Mouse (Mus musculus) intestine, embryonic 14.5 days (tissue): ENCODE results near the gene Sord. TPM values are rescaled to one million over a fixed set of nuclear protein-coding genes. Genes with fewer than 3 reads are reported as not detected.

ENCODE experiments used
- ATAC-seq: fragments of 200-750 bp; cut with Nextera tagmentation; replicated peaks from 2 replicates; pipeline ENCODE4 v1.8.0; 2017; ENCODE audit warnings: low read depth, moderate number of reproducible peaks, moderate TSS enrichment, moderate library complexity; ENCODE audit not compliant: low FRiP score, low TSS enrichment
- DNase-seq: peaks from one replicate; pipeline ENCODE4 v3.0.0-alpha.2; 2018; ENCODE audit warnings: low spot score
- H3K27ac ChIP-seq: fragments of 300-500 bp; sonication (generic); 2 replicates; pipeline ENCODE4 v1.5.1; 2014; ENCODE audit warnings: low read depth, mild to moderate bottlenecking, control low read depth
- H3K27me3 ChIP-seq: fragments of 300-500 bp; sonication (generic); replicated peaks from 2 replicates; pipeline ENCODE4 v1.6.1; 2014; ENCODE audit warnings: low read length, control low read depth; ENCODE audit not compliant: control insufficient read depth, insufficient read depth
- H3K36me3 ChIP-seq: fragments of 300-500 bp; sonication (generic); 2 replicates; pipeline ENCODE4 v1.6.1; 2014; ENCODE audit warnings: low read length, control low read depth; ENCODE audit not compliant: control insufficient read depth, insufficient read depth
- H3K4me1 ChIP-seq: fragments of 300-500 bp; sonication (generic); replicated peaks from 2 replicates; pipeline ENCODE4 v1.6.1; 2014; ENCODE audit warnings: low read length, control low read depth, mixed read lengths; ENCODE audit not compliant: control insufficient read depth, insufficient read depth
- H3K4me2 ChIP-seq: fragments of 300-500 bp; sonication (generic); 2 replicates; pipeline ENCODE4 v1.6.1; 2014; ENCODE audit warnings: low read length
- H3K4me3 ChIP-seq: fragments of 300-500 bp; sonication (generic); 2 replicates; pipeline ENCODE4 v1.5.1; 2014; ENCODE audit warnings: low read depth, low read length, control low read depth, mixed read lengths
- H3K9ac ChIP-seq: fragments of 300-500 bp; sonication (generic); 2 replicates; pipeline ENCODE4 v1.6.1; 2014; ENCODE audit warnings: mild to moderate bottlenecking, low read length
- H3K9me3 ChIP-seq: fragments of 300-500 bp; sonication (generic); 2 replicates; pipeline ENCODE4 v1.6.1; 2016; ENCODE audit warnings: low read length, control low read depth; ENCODE audit not compliant: control insufficient read depth
- WGBS: fragments of 180-500 bp; shearing (Covaris S2); extraction: QIAGEN DNeasy Blood & Tissue Kit; methylation state at CpG from one replicate; pipeline ENCODE4 v1.1.7; 2014; 5-methylcytosine and 5-hydroxymethylcytosine counted together
- polyA plus RNA-seq: library from polyadenylated mRNA; unstranded; fragments of >200 nt; fragmentation: Nextera tagmentation; extraction: Ambion mirVana; gene quantifications from 2 replicates; pipeline ENCODE4 v1.2.1, GENCODE M21; 2014

Sord gene
- polyA plus RNA-seq, 1 experiment from 2014 or later = 53.7 TPM

GRCm38 (mm10) chr2:122302574-122303241 is 68.2 kb downstream of the Sord start:
- Histone ChIP-seq H3K4me1 (peaks cover 11% of the 10 kb centered on the region), H3K4me2 (no peak overlapping the region), H3K27ac (no peak overlapping the region), H3K9me3 (no peaks in the 10 kb centered on the region), H3K36me3 (no peaks in the 10 kb centered on the region), H3K4me3 (no peak overlapping the region), H3K27me3 (peaks cover 84% of the 10 kb centered on the region), H3K9ac (no peak overlapping the region)
- WGBS = 11% methylated on average over 9 of the region's 9 CpGs
- peak; percentile 76 for DNase-seq
- ATAC-seq = no peak

GRCm38 (mm10) chr2:122304544-122304943 is 70.0 kb downstream of the Sord start:
- Histone ChIP-seq H3K9ac (no peak overlapping the region), H3K36me3 (no peaks in the 10 kb centered on the region), H3K27ac (no peak overlapping the region), H3K4me3 (no peak overlapping the region), H3K9me3 (no peaks in the 10 kb centered on the region), H3K4me2 (no peak overlapping the region), H3K4me1 (peaks cover 8% of the 10 kb centered on the region), H3K27me3 (peaks cover 79% of the 10 kb centered on the region)
- WGBS = 89% methylated on average over 6 of the region's 6 CpGs
- DNase-seq = no peak
- ATAC-seq = no peak

- 84% methylated on average over 16 of the region's 16 CpGs for WGBS
- H3K4me1 ChIP-seq = peaks cover 8% of the 10 kb centered on the region
- DNase-seq (no peak), ATAC-seq (no peak)
- no peak overlapping the region for H3K9ac ChIP-seq
- H3K27ac ChIP-seq = no peak overlapping the region
- H3K9me3 ChIP-seq = no peaks in the 10 kb centered on the region
- H3K4me3 ChIP-seq = no peak overlapping the region
- H3K36me3 ChIP-seq = no peaks in the 10 kb centered on the region
- H3K4me2 ChIP-seq = no peak overlapping the region
- H3K27me3 ChIP-seq = peaks cover 74% of the 10 kb centered on the region
Observed at GRCm38 (mm10) chr2:122305097-122305892, 70.7 kb downstream of the Sord start.

- Histone ChIP-seq H3K9ac (no peak overlapping the region), H3K27ac (no peak overlapping the region), H3K4me1 (peaks cover 5% of the 10 kb centered on the region; the same call in 1 of the 2 replicates), H3K9me3 (no peaks in the 10 kb centered on the region), H3K27me3 (peaks cover 70% of the 10 kb centered on the region), H3K36me3 (no peaks in the 10 kb centered on the region), H3K4me3 (no peak overlapping the region), H3K4me2 (no peak overlapping the region)
- DNase-seq (no peak), ATAC-seq (no peak)
- 53% methylated on average over 4 of the region's 4 CpGs for WGBS
Observed at GRCm38 (mm10) chr2:122306184-122306583, 71.6 kb downstream of the Sord start.

- WGBS = 38% methylated on average over 3 of the region's 3 CpGs
- H3K27ac ChIP-seq = no peak overlapping the region
- no peak overlapping the region for H3K4me2 ChIP-seq
- ATAC-seq = no peak
- no peaks in the 10 kb centered on the region for H3K9me3 ChIP-seq
- no peaks in the 10 kb centered on the region for H3K4me1 ChIP-seq
- peaks cover 74% of the 10 kb centered on the region for H3K27me3 ChIP-seq
- no peaks in the 10 kb centered on the region for H3K36me3 ChIP-seq
- no peak overlapping the region for H3K9ac ChIP-seq
- H3K4me3 ChIP-seq = no peak overlapping the region
- no peak for DNase-seq
Observed at GRCm38 (mm10) chr2:122309647-122310046, 75.1 kb downstream of the Sord start.

- DNase-seq (no peak), ATAC-seq (no peak)
- no peak overlapping the region for H3K27ac ChIP-seq
- no peak overlapping the region for H3K4me2 ChIP-seq
- no peak overlapping the region for H3K9ac ChIP-seq
- WGBS = 63% methylated on average over 2 of the region's 2 CpGs
- no peaks in the 10 kb centered on the region for H3K4me1 ChIP-seq
- no peaks in the 10 kb centered on the region for H3K9me3 ChIP-seq
- no peaks in the 10 kb centered on the region for H3K36me3 ChIP-seq
- H3K4me3 ChIP-seq = no peak overlapping the region
- H3K27me3 ChIP-seq = peaks cover 74% of the 10 kb centered on the region
Observed at GRCm38 (mm10) chr2:122311561-122311960, 77.0 kb downstream of the Sord start.

GRCm38 (mm10) chr2:122312722-122313417 is 78.3 kb downstream of the Sord start:
- Histone ChIP-seq H3K4me3 (peak overlapping the region; percentile 12; the same call in 1 of the 2 replicates), H3K27ac (no peak overlapping the region), H3K36me3 (no peaks in the 10 kb centered on the region), H3K9ac (no peak overlapping the region), H3K4me1 (no peaks in the 10 kb centered on the region), H3K9me3 (no peaks in the 10 kb centered on the region), H3K4me2 (peak overlapping the region; percentile 40), H3K27me3 (peaks cover 61% of the 10 kb centered on the region)
- ATAC-seq (peak; percentile 78), DNase-seq (peak; percentile 87)
- 4% methylated on average over 27 of the region's 27 CpGs for WGBS

- peaks cover 59% of the 10 kb centered on the region for H3K27me3 ChIP-seq
- ATAC-seq = 0 out of 2 replicates have a peak, but pooled peaks have one; percentile 21
- H3K27ac ChIP-seq = no peak within 1 kb of the TSS
- no peak within 1 kb of the TSS for H3K9ac ChIP-seq
- 2% methylated on average over 24 of the region's 24 CpGs for WGBS
- no peaks in the 10 kb centered on the region for H3K4me1 ChIP-seq
- no peak for DNase-seq
- no peaks in the 10 kb centered on the region for H3K9me3 ChIP-seq
- H3K4me3 ChIP-seq = peak within 1 kb of the TSS; percentile 12
- peak within 1 kb of the TSS; percentile 40 for H3K4me2 ChIP-seq
- H3K36me3 ChIP-seq = no peaks in the 10 kb centered on the region
Observed at GRCm38 (mm10) chr2:122313536-122313935, 79.0 kb downstream of the Sord start, which contains the start of gene Duoxa1. TSS of gene Duoxa1 (minus strand) at chr2:122313730.
